Mouse (Mus musculus) layer of hippocampus, postnatal 25 days (tissue): Measurements from ENCODE around the gene Glp1r. TPM values are rescaled to one million over a fixed set of nuclear protein-coding genes. Genes with fewer than 3 reads are reported as not detected.

Experiments used
- DNase-seq, 2 experiments: peaks; one replicate each; pipeline ENCODE4 v3.0.0; 2022; ENCODE audit warnings: mixed read lengths in 2 of 2, low spot score in 1 of 2; ENCODE audit errors: extremely low spot score in 1 of 2
- total RNA-seq, 2 experiments: library from RNA; stranded (reverse); gene quantifications; 2 replicates each; pipeline ENCODE4 v1.2.3; 2021

Gene Glp1r
- total RNA-seq, 2 experiments from 2014 or later: 2.5 to 2.7 TPM

GRCm38 (mm10) chr17:30910866-30911731 is 9.5 kb downstream of the Glp1r start:
- DNase-seq: no peak

GRCm38 (mm10) chr17:30911732-30912088 is 10.1 kb downstream of the Glp1r start:
- no peak for DNase-seq

- DNase-seq: no peak
These were observed 10.9 kb downstream of the Glp1r start for GRCm38 (mm10) chr17:30912536-30912935.

- no peak for DNase-seq
These were observed 12.6 kb downstream of the Glp1r start for GRCm38 (mm10) chr17:30914264-30914663.

DNA sequence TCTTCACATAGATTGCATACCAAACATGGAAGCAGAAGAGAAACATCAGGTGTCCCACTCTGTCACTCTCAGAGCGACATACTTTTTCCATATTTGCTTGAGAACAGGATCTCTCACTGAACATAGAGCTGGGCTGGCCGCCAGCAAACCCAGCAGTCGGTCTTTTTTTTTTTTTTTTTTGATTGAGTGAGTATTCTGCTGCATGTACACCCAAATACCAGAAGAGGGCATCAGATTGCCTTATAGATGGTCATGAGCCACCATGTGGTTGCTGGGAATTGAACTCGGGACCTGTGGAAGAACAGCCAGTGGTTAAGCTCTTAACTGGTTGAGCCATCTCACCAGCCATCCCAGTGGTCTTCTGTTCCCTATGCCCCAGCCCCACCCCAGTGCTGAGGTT is 21.9 kb downstream of the Glp1r start:
- DNase-seq: no peak

- DNase-seq: no peak
These were observed 29.2 kb downstream of the Glp1r start for GRCm38 (mm10) chr17:30930827-30931226.

DNA sequence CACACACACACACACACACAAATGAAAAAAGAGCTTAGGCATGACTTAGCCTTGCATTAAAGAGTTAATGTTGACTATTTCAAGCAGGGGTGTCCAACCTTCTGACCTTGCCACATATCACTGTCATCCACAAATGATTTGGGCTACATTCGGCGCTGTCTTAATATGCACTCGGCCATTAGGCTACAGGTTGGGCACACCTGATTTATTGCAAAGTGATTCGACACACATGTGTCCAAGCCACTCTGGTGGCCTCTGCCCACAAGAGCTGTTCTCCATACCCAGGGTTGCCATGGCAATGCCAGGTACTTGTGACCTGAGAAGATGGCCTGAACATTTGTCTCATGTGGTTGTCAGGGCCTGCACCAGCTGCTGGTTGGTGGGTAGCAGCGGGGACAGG is 31.2 kb downstream of the Glp1r start:
- DNase-seq: no peak

GRCm38 (mm10) chr17:30935301-30935700 is 33.7 kb downstream of the Glp1r start:
- no peak for DNase-seq

- no peak for DNase-seq
These were observed 36.9 kb downstream of the Glp1r start for GRCm38 (mm10) chr17:30938554-30938953.

- no peak for DNase-seq
These were observed 46.8 kb downstream of the Glp1r start for GRCm38 (mm10) chr17:30948382-30948781.

GRCm38 (mm10) chr17:30950780-30951179 is 49.2 kb downstream of the Glp1r start:
- DNase-seq: peak; percentile 68 to 92

DNA sequence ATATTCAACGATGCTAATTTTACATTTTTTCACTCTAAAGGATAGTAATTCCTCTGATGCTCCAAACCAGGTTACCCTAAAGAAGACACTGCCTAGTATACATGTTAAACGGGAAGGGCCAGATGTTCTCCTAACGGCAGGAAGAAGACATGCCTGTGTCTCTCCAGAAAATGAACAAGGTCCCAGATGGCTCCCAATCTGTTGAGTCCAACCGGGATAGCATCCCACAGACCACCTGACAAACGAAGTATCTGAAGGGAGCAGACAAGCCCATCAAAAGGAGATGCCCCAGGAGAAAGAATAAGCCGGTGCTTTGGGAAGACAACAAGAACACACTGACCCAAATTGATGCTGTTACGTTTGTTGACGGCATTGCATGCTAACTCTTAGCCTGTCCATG is 50.0 kb downstream of the Glp1r start:
- DNase-seq: peak in 1 of 2 experiments; percentile 17

DNA sequence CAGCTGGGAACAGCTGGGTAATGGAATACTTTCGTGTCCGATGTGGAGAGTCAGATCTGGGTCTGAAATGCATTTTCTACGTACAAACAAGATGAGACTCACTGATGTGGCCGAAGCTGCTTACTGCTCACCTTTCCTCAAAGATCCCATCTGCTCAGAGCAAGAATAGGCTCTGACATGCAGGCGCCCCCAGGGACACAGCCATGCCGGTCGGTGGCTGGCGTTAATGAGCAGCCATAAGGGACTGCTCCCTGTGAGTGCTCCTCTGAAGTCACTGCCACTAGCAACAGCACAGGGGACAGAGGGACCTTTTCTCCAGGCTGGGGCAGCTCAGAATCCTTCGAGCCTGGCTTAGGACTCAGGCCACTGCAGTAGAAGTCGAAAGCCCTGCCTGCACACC is 52.7 kb downstream of the Glp1r start, which contains the start of gene Umodl1:
TSS of gene Umodl1 (plus strand) at position 301 of the 400 bp plus-strand sequence.
- DNase-seq: no peak

- DNase-seq: no peak
These were observed 60.4 kb downstream of the Glp1r start for GRCm38 (mm10) chr17:30961936-30962592.

DNA sequence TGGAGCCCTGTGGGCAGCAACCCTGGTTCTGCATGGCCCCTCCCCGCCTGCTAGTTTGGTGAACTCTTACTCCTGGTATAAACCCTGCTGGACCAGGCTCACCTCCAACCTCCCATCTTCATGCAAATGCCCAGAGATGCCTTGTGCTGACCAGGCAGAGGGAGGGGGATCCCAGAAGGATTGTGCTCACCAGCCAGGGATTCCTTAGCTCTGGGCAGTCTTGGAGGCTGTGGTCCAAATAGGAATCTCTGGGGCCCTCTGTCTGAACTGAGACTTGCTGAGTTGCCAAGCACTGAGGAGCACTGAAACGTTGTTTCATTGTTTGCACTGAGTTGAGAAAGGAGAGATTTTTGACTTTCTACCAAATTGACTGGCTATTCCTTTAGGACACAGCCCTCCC is 61.3 kb downstream of the Glp1r start:
- DNase-seq: no peak

GRCm38 (mm10) chr17:30969983-30970382 is 68.4 kb downstream of the Glp1r start:
- no peak for DNase-seq

GRCm38 (mm10) chr17:30971877-30972276 is 70.3 kb downstream of the Glp1r start:
- DNase-seq: no peak

GRCm38 (mm10) chr17:30973332-30973731 is 71.7 kb downstream of the Glp1r start:
- no peak for DNase-seq

DNA sequence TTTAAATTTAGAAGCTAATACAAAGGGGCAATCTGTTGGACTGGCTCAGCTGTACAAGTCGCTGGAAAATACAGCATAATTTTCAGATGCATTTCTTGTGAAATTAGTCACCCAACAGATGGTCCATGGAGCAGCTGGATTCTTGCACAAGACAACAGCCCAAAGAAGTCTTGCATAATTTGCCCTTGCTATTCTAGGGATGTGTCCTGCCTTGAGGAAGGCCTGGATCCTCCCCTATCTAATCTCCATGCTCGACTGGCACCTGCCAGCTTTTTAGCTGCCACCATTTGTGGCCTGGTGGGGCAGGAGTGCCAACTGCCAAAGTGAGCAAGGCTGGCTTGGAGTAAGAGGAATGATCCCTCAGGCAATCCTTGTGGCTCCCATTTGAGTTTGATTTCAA is 75.7 kb downstream of the Glp1r start:
- no peak for DNase-seq

DNA sequence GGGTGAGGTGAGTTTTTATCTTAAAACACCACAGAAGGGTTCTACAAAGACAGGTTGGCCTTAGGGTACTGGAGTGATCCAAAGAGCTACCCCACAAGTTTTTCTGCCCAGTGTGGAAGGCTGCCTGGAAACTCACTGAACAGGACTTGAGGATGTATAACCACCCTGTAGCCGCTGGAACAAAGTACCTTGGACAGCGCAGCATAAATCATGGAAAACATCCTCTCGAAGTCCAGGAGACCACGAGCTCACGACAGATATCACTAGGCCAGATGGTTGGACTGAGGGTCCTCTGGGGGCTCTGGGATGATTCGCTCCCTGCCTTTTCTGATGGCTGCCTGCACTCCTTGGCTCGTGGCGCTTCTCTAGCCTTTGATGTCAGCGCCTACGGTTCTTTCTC is 76.9 kb downstream of the Glp1r start:
- no peak for DNase-seq

DNA sequence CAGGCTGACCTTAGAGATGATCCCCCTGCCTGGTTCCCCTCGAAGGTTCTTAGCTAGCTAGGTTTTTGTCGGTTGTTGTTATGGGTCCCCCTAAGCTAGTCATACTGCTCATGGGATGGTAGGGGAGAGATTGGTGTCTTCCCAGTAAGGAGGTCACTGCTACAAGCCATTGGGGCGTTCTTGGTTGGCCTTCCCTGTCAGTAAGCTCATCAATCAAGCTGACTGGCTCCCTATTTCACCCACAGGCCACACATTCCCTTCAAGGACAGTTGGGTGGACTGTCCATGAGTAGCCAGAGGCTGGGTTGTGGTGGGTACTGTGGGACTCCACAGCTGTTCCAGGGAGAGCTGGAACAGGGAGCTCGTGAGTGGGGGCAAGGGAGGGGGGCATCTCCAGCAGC is 81.9 kb downstream of the Glp1r start:
- DNase-seq: no peak

GRCm38 (mm10) chr17:30990254-30990653 is 88.6 kb downstream of the Glp1r start:
- DNase-seq: peak in 1 of 2 experiments; percentile 42
